Mouse (Mus musculus): ENCODE results near the gene Fabp3. TPM values are rescaled to one million over a fixed set of nuclear protein-coding genes. Genes with fewer than 3 reads are reported as not detected.

Fabp3 gene
- total RNA-seq (2014; fragmentation: Nextera tagmentation) (not detected in 2 replicates), total RNA-seq (2017) (not detected in 2 replicates), polyA plus RNA-seq (2012) (not detected in 2 replicates)

- Histone ChIP-seq H3K9me3 (replicated peaks) (no peaks in the 10 kb centered on the region), H3K4me3 (ENCODE audit: low read depth, low read length) (no peak within 1 kb of the TSS), H3K27me3 (ENCODE audit: insufficient read depth, low read length) (peaks cover 58% of the 10 kb centered on the region), H3K36me3 (replicated peaks) (peaks cover 8% of the 10 kb centered on the region), H3K4me1 (ENCODE audit: insufficient read depth, low read depth, low read length) (peaks cover 14% of the 10 kb centered on the region)
- no peak for TF ChIP-seq CTCF (IDR thresholded peaks at IDR 0.05; ENCODE audit: low read depth, low read length)
- no peak for TF ChIP-seq TAL1 (conservative IDR thresholded peaks at IDR 0.05; ENCODE audit: low read depth, low read length)
- no peak for TF ChIP-seq GATA1 (IDR thresholded peaks at IDR 0.05; ENCODE audit: borderline replicate concordance, low read length)
- TF ChIP-seq POLR2AphosphoS5 (IDR thresholded peaks at IDR 0.05; ENCODE audit: insufficient replicate concordance, low read depth, low read length), result no peak
- no peak for TF ChIP-seq GATA2 (IDR thresholded peaks at IDR 0.05; ENCODE audit: borderline replicate concordance, low read depth, low read length)
- no peak for ATAC-seq (ENCODE audit: extremely low read depth, insufficient number of reproducible peaks, low FRiP score, poor library complexity, severe bottlenecking)
- DNase-seq (ENCODE audit: low spot score), result no peak
These were observed at the start of gene Fabp3, which contains the start of gene Gm10570 for GRCm38 (mm10) chr4:130308231-130309081. Gene Fabp3, plus strand, starts transcription at chr4:130308595. Gene Gm10570, minus strand, starts transcription at chr4:130308674.

- Histone ChIP-seq H3K4me3 (ENCODE audit: low read depth, low read length) (no peak overlapping the region), H3K27me3 (ENCODE audit: insufficient read depth, low read length) (peaks cover 4% of the 10 kb centered on the region; the same call in 1 of the 2 replicates), H3K9me3 (replicated peaks) (no peaks in the 10 kb centered on the region), H3K36me3 (replicated peaks) (no peaks in the 10 kb centered on the region), H3K4me1 (ENCODE audit: insufficient read depth, low read depth, low read length) (no peaks in the 10 kb centered on the region)
- DNase-seq (ENCODE audit: low spot score), result no peak
- no peak for ATAC-seq (ENCODE audit: extremely low read depth, insufficient number of reproducible peaks, low FRiP score, poor library complexity, severe bottlenecking)
- TF ChIP-seq GATA2 (IDR thresholded peaks at IDR 0.05; ENCODE audit: borderline replicate concordance, low read depth, low read length) (no peak), CTCF (IDR thresholded peaks at IDR 0.05; ENCODE audit: low read depth, low read length) (peak; percentile 25; the same call in 1 of the 2 replicates), GATA1 (IDR thresholded peaks at IDR 0.05; ENCODE audit: borderline replicate concordance, low read length) (no peak)
These were observed 48.0 kb upstream of the Fabp3 start for GRCm38 (mm10) chr4:130260406-130260805.

GRCm38 (mm10) chr4:130264131-130264530 is 44.3 kb upstream of the Fabp3 start:
- Histone ChIP-seq H3K36me3 (replicated peaks) (no peaks in the 10 kb centered on the region), H3K4me3 (ENCODE audit: low read depth, low read length) (no peak overlapping the region), H3K27me3 (ENCODE audit: insufficient read depth, low read length) (0 out of 2 replicates have a peak, but pooled peaks cover 10% of the 10 kb centered on the region), H3K9me3 (replicated peaks) (no peaks in the 10 kb centered on the region), H3K4me1 (ENCODE audit: insufficient read depth, low read depth, low read length) (no peaks in the 10 kb centered on the region; the same call in 1 of the 2 replicates)
- TF ChIP-seq GATA2 (IDR thresholded peaks at IDR 0.05; ENCODE audit: borderline replicate concordance, low read depth, low read length), result no peak
- TF ChIP-seq TAL1 (conservative IDR thresholded peaks at IDR 0.05; ENCODE audit: low read depth, low read length), result no peak
- TF ChIP-seq GATA1 (IDR thresholded peaks at IDR 0.05; ENCODE audit: borderline replicate concordance, low read length), result no peak
- no peak for TF ChIP-seq POLR2AphosphoS5 (IDR thresholded peaks at IDR 0.05; ENCODE audit: insufficient replicate concordance, low read depth, low read length)
- no peak for TF ChIP-seq CTCF (IDR thresholded peaks at IDR 0.05; ENCODE audit: low read depth, low read length)
- DNase-seq (ENCODE audit: low spot score) (no peak), ATAC-seq (ENCODE audit: extremely low read depth, insufficient number of reproducible peaks, low FRiP score, poor library complexity, severe bottlenecking) (no peak)

- Histone ChIP-seq H3K9me3 (replicated peaks) (no peaks in the 10 kb centered on the region), H3K4me1 (ENCODE audit: insufficient read depth, low read depth, low read length) (no peaks in the 10 kb centered on the region; the same call in 1 of the 2 replicates), H3K27me3 (ENCODE audit: insufficient read depth, low read length) (0 out of 2 replicates have a peak, but pooled peaks cover 10% of the 10 kb centered on the region), H3K36me3 (replicated peaks) (no peaks in the 10 kb centered on the region), H3K4me3 (ENCODE audit: low read depth, low read length) (no peak overlapping the region)
- no peak for TF ChIP-seq TAL1 (conservative IDR thresholded peaks at IDR 0.05; ENCODE audit: low read depth, low read length)
- peak; percentile 80 for TF ChIP-seq CTCF (IDR thresholded peaks at IDR 0.05; ENCODE audit: low read depth, low read length)
- no peak for TF ChIP-seq GATA1 (IDR thresholded peaks at IDR 0.05; ENCODE audit: borderline replicate concordance, low read length)
- TF ChIP-seq POLR2AphosphoS5 (IDR thresholded peaks at IDR 0.05; ENCODE audit: insufficient replicate concordance, low read depth, low read length), result no peak
- TF ChIP-seq GATA2 (IDR thresholded peaks at IDR 0.05; ENCODE audit: borderline replicate concordance, low read depth, low read length), result no peak
- DNase-seq (ENCODE audit: low spot score) (peak; percentile 37), ATAC-seq (ENCODE audit: extremely low read depth, insufficient number of reproducible peaks, low FRiP score, poor library complexity, severe bottlenecking) (no peak)
These were observed 43.6 kb upstream of the Fabp3 start for GRCm38 (mm10) chr4:130264698-130265349.

GRCm38 (mm10) chr4:130266601-130267000 is 41.8 kb upstream of the Fabp3 start:
- no peaks in the 10 kb centered on the region for H3K9me3 ChIP-seq (replicated peaks)
- no peaks in the 10 kb centered on the region for H3K36me3 ChIP-seq (replicated peaks)
- no peaks in the 10 kb centered on the region; the same call in 1 of the 2 replicates for H3K4me1 ChIP-seq (ENCODE audit: insufficient read depth, low read depth, low read length)
- TF ChIP-seq GATA1 (IDR thresholded peaks at IDR 0.05; ENCODE audit: borderline replicate concordance, low read length) (no peak), GATA2 (IDR thresholded peaks at IDR 0.05; ENCODE audit: borderline replicate concordance, low read depth, low read length) (no peak), POLR2AphosphoS5 (IDR thresholded peaks at IDR 0.05; ENCODE audit: insufficient replicate concordance, low read depth, low read length) (no peak), TAL1 (conservative IDR thresholded peaks at IDR 0.05; ENCODE audit: low read depth, low read length) (no peak), CTCF (IDR thresholded peaks at IDR 0.05; ENCODE audit: low read depth, low read length) (no peak)
- peaks cover 12% of the 10 kb centered on the region for H3K27me3 ChIP-seq (ENCODE audit: insufficient read depth, low read length)
- no peak for DNase-seq (ENCODE audit: low spot score)
- no peak for ATAC-seq (ENCODE audit: extremely low read depth, insufficient number of reproducible peaks, low FRiP score, poor library complexity, severe bottlenecking)
- H3K4me3 ChIP-seq (ENCODE audit: low read depth, low read length), result no peak overlapping the region

- H3K27me3 ChIP-seq (ENCODE audit: insufficient read depth, low read length), result peaks cover 15% of the 10 kb centered on the region
- no peaks in the 10 kb centered on the region for H3K36me3 ChIP-seq (replicated peaks)
- no peak for TF ChIP-seq CTCF (IDR thresholded peaks at IDR 0.05; ENCODE audit: low read depth, low read length)
- no peak for TF ChIP-seq POLR2AphosphoS5 (IDR thresholded peaks at IDR 0.05; ENCODE audit: insufficient replicate concordance, low read depth, low read length)
- TF ChIP-seq GATA1 (IDR thresholded peaks at IDR 0.05; ENCODE audit: borderline replicate concordance, low read length), result no peak
- TF ChIP-seq TAL1 (conservative IDR thresholded peaks at IDR 0.05; ENCODE audit: low read depth, low read length), result no peak
- no peak for TF ChIP-seq GATA2 (IDR thresholded peaks at IDR 0.05; ENCODE audit: borderline replicate concordance, low read depth, low read length)
- DNase-seq (ENCODE audit: low spot score) (no peak), ATAC-seq (ENCODE audit: extremely low read depth, insufficient number of reproducible peaks, low FRiP score, poor library complexity, severe bottlenecking) (no peak)
- no peak overlapping the region for H3K4me3 ChIP-seq (ENCODE audit: low read depth, low read length)
- no peaks in the 10 kb centered on the region for H3K9me3 ChIP-seq (replicated peaks)
- H3K4me1 ChIP-seq (ENCODE audit: insufficient read depth, low read depth, low read length), result no peaks in the 10 kb centered on the region; the same call in 1 of the 2 replicates
These were observed 41.3 kb upstream of the Fabp3 start for GRCm38 (mm10) chr4:130267069-130267468.

Data from G1E (cell line).